Mouse (Mus musculus) heart, embryonic 11.5 days (tissue): ENCODE results near the gene Atp13a2. TPM values are rescaled to one million over a fixed set of nuclear protein-coding genes. Genes with fewer than 3 reads are reported as not detected.

Source experiments
- ATAC-seq: fragments of 200-750 bp; cut with Nextera tagmentation; replicated peaks from 2 replicates; pipeline ENCODE4 v1.8.0; 2017; ENCODE audit warnings: moderate library complexity; ENCODE audit not compliant: insufficient number of reproducible peaks, low FRiP score, low TSS enrichment
- H3K27ac ChIP-seq: fragments of 300-500 bp; sonication (generic); 2 replicates; pipeline ENCODE4 v1.5.1; 2014; ENCODE audit warnings: mild to moderate bottlenecking, low read depth, low read length
- H3K27me3 ChIP-seq: fragments of 300-500 bp; sonication (generic); 2 replicates; pipeline ENCODE4 v1.6.1; 2014; ENCODE audit warnings: mild to moderate bottlenecking, low read length, mixed read lengths; ENCODE audit not compliant: control insufficient read depth, insufficient read depth
- H3K36me3 ChIP-seq: fragments of 300-500 bp; sonication (generic); 2 replicates; pipeline ENCODE4 v1.6.1; 2014; ENCODE audit warnings: mild to moderate bottlenecking, low read length, moderate library complexity, mixed read lengths; ENCODE audit not compliant: control insufficient read depth, insufficient read depth
- H3K4me1 ChIP-seq: fragments of 300-500 bp; sonication (generic); 2 replicates; pipeline ENCODE4 v1.6.1; 2014; ENCODE audit warnings: low read length; ENCODE audit not compliant: control insufficient read depth, insufficient read depth
- H3K4me2 ChIP-seq: fragments of 300-500 bp; sonication (generic); 2 replicates; pipeline ENCODE4 v1.6.1; 2014; ENCODE audit warnings: mild to moderate bottlenecking, moderate library complexity
- H3K4me3 ChIP-seq: fragments of 300-500 bp; sonication (generic); 2 replicates; pipeline ENCODE4 v1.5.1; 2014; ENCODE audit warnings: low read depth, low read length
- H3K9ac ChIP-seq: fragments of 300-500 bp; sonication (generic); 2 replicates; pipeline ENCODE4 v1.6.1; 2014; ENCODE audit warnings: mild to moderate bottlenecking, low read depth, low read length, moderate library complexity
- H3K9me3 ChIP-seq: fragments of 300-500 bp; sonication (generic); replicated peaks from 2 replicates; pipeline ENCODE4 v1.6.1; 2016; ENCODE audit warnings: low read length; ENCODE audit not compliant: control insufficient read depth
- WGBS: fragments of 180-500 bp; shearing (Covaris S2); extraction: QIAGEN DNeasy Blood & Tissue Kit; methylation state at CpG from one replicate; pipeline ENCODE4 v1.1.7; 2014; ENCODE audit not compliant: insufficient replicate concordance; 5-methylcytosine and 5-hydroxymethylcytosine counted together
- polyA plus RNA-seq: library from polyadenylated mRNA; unstranded; fragments of >200 nt; fragmentation: Nextera tagmentation; extraction: Ambion mirVana; gene quantifications from 2 replicates; pipeline ENCODE4 v1.2.1, GENCODE M21; 2014

Gene Atp13a2
- polyA plus RNA-seq, 1 experiment from 2014 or later, result 18.2 TPM

- no peak for ATAC-seq
- H3K4me1 ChIP-seq, result peaks cover 15% of the 10 kb centered on the region
- no peak overlapping the region for H3K27ac ChIP-seq
- no peaks in the 10 kb centered on the region for H3K27me3 ChIP-seq
- H3K4me3 ChIP-seq, result no peak overlapping the region
- H3K4me2 ChIP-seq, result peak overlapping the region; percentile 80
- WGBS, result 82% methylated on average over 10 of the region's 10 CpGs
- no peaks in the 10 kb centered on the region for H3K9me3 ChIP-seq
- peaks cover 16% of the 10 kb centered on the region for H3K36me3 ChIP-seq
- no peak overlapping the region for H3K9ac ChIP-seq
Observed at GRCm38 (mm10) chr4:141012558-141012957, 25.9 kb downstream of the Atp13a2 start.

GRCm38 (mm10) chr4:141014114-141014513 lies 27.4 kb downstream of the Atp13a2 start:
- H3K36me3 ChIP-seq, result peaks cover 13% of the 10 kb centered on the region
- H3K27ac ChIP-seq, result no peak overlapping the region
- ATAC-seq, result no peak
- H3K9me3 ChIP-seq, result no peaks in the 10 kb centered on the region
- 62% methylated on average over 8 of the region's 8 CpGs for WGBS
- H3K9ac ChIP-seq, result no peak overlapping the region
- H3K4me1 ChIP-seq, result peaks cover 18% of the 10 kb centered on the region
- no peak overlapping the region for H3K4me2 ChIP-seq
- H3K4me3 ChIP-seq, result no peak overlapping the region
- no peaks in the 10 kb centered on the region for H3K27me3 ChIP-seq

GRCm38 (mm10) chr4:141014856-141015255 lies 28.2 kb downstream of the Atp13a2 start:
- no peak for ATAC-seq
- no peak overlapping the region for H3K27ac ChIP-seq
- no peaks in the 10 kb centered on the region for H3K27me3 ChIP-seq
- H3K4me2 ChIP-seq, result no peak overlapping the region
- H3K9me3 ChIP-seq, result no peaks in the 10 kb centered on the region
- WGBS, result 94% methylated on average over 11 of the region's 11 CpGs
- H3K9ac ChIP-seq, result no peak overlapping the region
- H3K4me3 ChIP-seq, result no peak overlapping the region
- H3K4me1 ChIP-seq, result peaks cover 18% of the 10 kb centered on the region
- peaks cover 13% of the 10 kb centered on the region for H3K36me3 ChIP-seq

- no peak overlapping the region for H3K27ac ChIP-seq
- peaks cover 13% of the 10 kb centered on the region for H3K36me3 ChIP-seq
Observed at GRCm38 (mm10) chr4:141015356-141015755, 28.7 kb downstream of the Atp13a2 start.

DNA sequence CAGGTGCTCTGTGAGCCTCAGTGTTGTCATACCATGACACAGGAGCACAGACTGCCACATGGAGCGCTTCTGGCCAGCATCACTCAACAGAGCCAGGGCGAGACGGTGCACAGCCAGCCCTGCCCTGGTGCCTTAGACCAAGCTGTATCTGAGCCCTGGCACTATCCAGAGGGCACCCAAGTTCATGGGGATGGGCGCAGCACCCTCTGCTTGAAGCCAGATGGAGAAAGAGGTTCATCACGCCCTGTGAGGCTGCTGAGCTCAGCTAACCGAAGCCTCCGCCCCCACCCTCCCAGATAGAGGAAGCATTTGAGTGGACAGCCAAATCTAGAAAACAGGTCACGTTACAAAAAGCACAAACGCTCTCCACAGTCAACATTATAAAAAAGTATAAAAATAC lies 29.6 kb downstream of the Atp13a2 start:
- H3K27ac ChIP-seq, result no peak overlapping the region
- H3K36me3 ChIP-seq, result peaks cover 13% of the 10 kb centered on the region
- H3K4me3 ChIP-seq, result no peak overlapping the region
- WGBS, result 66% methylated on average over 9 of the region's 9 CpGs
- peaks cover 31% of the 10 kb centered on the region for H3K4me1 ChIP-seq
- 0 out of 2 replicates have a peak overlapping the region, but pooled peaks have one; percentile 8 for H3K9ac ChIP-seq
- H3K4me2 ChIP-seq, result no peak overlapping the region
- H3K9me3 ChIP-seq, result no peaks in the 10 kb centered on the region
- no peaks in the 10 kb centered on the region for H3K27me3 ChIP-seq
- ATAC-seq, result no peak

More at GRCm38 (mm10) chr4:141015356-141015755, 28.7 kb downstream of the Atp13a2 start:
- Histone ChIP-seq H3K4me3 (no peak overlapping the region), H3K27me3 (no peaks in the 10 kb centered on the region), H3K4me2 (no peak overlapping the region), H3K9ac (no peak overlapping the region), H3K9me3 (no peaks in the 10 kb centered on the region), H3K4me1 (peaks cover 23% of the 10 kb centered on the region)
- no peak for ATAC-seq
- WGBS, result 74% methylated on average over 7 of the region's 7 CpGs

DNA sequence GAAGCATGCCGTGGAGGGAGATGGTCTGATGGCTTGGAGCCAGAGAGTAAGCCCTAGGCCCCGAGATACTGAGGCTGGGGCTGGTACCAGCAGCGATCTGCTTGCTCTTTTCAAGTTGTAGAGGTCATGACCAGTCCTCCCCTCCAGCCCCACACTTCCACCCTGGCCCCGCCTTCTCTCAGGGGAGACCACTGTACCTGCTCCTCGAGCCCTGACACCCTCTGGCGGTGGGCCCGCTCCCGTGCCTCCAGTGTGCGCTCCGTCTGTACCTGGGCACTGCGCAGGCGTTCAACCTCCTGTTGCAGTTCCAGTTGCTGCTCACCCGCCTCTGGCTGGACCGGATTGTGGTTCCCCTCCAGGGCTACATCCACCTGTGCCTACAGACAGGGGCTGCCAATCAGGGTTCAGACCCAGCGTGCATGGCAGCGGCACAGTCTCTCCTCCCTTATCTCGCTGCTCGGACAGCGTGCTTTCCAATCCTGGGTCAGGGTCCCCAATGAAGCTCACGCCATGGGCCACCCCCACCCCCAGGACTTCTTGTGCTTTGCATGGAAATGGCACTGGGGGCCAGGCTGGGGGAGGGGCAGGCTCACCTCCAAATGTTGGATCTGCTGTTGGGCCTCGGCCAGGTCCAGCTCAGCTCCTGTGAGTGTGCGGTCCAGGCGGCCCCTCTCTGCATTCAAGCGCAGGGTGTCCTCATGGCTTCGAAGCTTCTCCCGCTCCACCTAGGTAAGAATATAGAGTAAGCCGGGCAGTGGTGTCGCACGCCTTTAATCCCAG lies 31.2 kb downstream of the Atp13a2 start:
- H3K36me3 ChIP-seq, result peaks cover 11% of the 10 kb centered on the region

DNA sequence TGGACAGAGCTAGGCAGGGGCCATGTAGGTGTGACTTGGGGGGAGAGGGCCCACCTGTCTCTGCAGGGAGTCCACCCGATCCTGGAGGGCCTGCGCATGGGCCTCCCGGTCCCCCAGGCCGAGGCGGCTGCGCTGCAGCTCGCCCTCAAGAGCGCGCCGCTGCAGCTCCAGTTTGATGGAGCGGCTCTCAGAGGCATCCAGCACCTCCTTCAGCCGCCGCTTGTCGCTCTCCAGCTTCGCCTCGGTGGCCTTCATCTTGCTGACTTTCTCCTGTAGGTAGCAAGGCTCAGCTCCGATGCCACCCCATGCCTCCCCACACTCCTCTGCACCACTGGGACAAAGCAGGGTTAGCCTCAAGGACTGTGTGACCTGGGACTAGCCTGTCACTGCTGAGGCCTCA lies 33.5 kb downstream of the Atp13a2 start:
- H3K4me1 ChIP-seq, result peaks cover 30% of the 10 kb centered on the region
- H3K9me3 ChIP-seq, result no peaks in the 10 kb centered on the region
- 89% methylated on average over 17 of the region's 17 CpGs for WGBS
- no peak overlapping the region for H3K4me3 ChIP-seq
- peak overlapping the region; percentile 86 for H3K27ac ChIP-seq
- peak overlapping the region; percentile 11; the same call in 1 of the 2 replicates for H3K4me2 ChIP-seq
- no peaks in the 10 kb centered on the region for H3K27me3 ChIP-seq
- H3K9ac ChIP-seq, result peak overlapping the region; percentile 13
- no peak for ATAC-seq
- peaks cover 6% of the 10 kb centered on the region for H3K36me3 ChIP-seq

More for the DNA sequence above, 31.2 kb downstream of the Atp13a2 start:
- 81% methylated on average over 29 of the region's 29 CpGs for WGBS
- ATAC-seq, result no peak
- H3K9me3 ChIP-seq, result no peaks in the 10 kb centered on the region
- no peak overlapping the region for H3K4me3 ChIP-seq
- H3K27ac ChIP-seq, result no peak overlapping the region
- no peaks in the 10 kb centered on the region for H3K27me3 ChIP-seq
- no peak overlapping the region for H3K9ac ChIP-seq
- no peak overlapping the region for H3K4me2 ChIP-seq
- H3K4me1 ChIP-seq, result peaks cover 25% of the 10 kb centered on the region

DNA sequence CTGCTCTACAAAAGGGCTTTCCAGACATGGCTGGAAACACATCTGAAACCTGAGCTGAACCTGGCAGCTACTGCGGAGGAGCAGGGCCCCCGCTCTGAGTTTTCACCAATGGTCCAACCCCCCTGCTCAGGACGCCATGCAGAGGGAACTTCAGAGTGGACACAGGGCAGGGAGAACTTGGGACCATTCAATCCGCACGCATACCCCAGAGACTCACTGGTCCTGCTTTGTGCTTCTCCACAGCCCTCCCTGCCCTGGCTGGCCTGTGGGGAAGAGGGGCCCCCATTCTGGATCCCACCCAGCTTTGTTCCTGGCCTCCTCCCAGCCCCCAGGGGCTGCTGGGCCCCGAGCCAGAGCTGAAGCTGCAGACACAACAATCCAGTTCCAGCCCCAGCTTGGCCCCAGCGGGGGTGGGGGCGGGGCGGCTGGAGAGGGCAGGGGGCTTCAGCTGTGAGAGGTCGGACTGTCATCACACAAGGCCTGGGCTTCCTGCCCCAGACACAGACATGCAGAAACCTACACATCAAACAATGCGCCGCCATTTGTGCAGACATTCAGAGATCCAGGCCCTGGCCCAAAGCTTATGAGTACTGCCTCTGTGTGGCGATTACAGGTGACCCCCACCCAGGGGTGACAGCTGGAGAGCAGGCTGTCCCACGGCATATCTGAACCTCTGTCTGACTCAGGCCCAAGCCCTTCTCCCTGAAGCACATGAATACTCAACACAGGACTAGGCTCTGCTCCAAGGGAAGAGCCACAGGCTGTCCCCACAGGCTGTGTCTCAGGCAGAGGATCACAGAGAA lies 34.3 kb downstream of the Atp13a2 start:
- H3K9ac ChIP-seq, result peak overlapping the region; percentile 67
- peaks cover 4% of the 10 kb centered on the region for H3K36me3 ChIP-seq
- no peak overlapping the region for H3K4me3 ChIP-seq
- H3K27me3 ChIP-seq, result no peaks in the 10 kb centered on the region
- peak; percentile 65 for ATAC-seq
- peaks cover 30% of the 10 kb centered on the region for H3K4me1 ChIP-seq
- no peaks in the 10 kb centered on the region for H3K9me3 ChIP-seq
- peak overlapping the region; percentile 41 for H3K4me2 ChIP-seq
- 23% methylated on average over 14 of the region's 14 CpGs for WGBS
- peak overlapping the region; percentile 86 for H3K27ac ChIP-seq
